Mouse (Mus musculus) ovary, postnatal 10 days (tissue): Measurements from ENCODE around the gene Ppp1r11.
A peak's percentile ranks its signal among the peaks of the same experiment; 100 is the strongest.

Source experiments
- DNase-seq: peaks from one replicate; pipeline ENCODE4 v3.0.0; 2022; ENCODE audit warnings: low spot score

The Ppp1r11 gene

DNA sequence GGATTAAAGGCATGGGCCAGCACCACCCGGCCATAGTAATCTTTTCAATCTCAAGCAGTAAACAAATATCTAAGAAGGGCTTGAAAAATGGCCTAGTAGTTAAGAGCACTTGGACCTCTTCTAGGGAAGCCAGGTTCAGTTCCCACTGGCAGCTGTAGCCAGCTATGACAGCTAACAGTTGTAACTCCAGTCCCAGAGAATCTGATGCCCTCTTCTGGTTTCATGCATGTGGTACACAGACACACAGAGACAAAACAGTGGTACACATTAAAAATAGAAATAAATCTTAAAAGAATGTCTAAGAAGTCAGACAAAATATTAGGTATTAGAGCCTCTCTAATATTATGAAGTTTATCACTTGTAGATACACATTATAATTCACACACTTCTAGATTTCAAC, 9.6 kb upstream of the Ppp1r11 start:
- DNase-seq = no peak

- no peak for DNase-seq
Measured at GRCm38 (mm10) chr17:36958884-36959283, 7.3 kb upstream of the Ppp1r11 start.

GRCm38 (mm10) chr17:36957999-36958743, 6.6 kb upstream of the Ppp1r11 start, which contains the start of the genes Znrd1 and Znrd1as:
Gene Znrd1, minus strand, starts transcription at chr17:36958559.
Gene Znrd1as, plus strand, starts transcription at chr17:36958592.
- DNase-seq = peak; percentile 81

- DNase-seq = no peak
Measured at GRCm38 (mm10) chr17:36953062-36953461, 1.5 kb upstream of the Ppp1r11 start.

- DNase-seq = no peak
Measured at GRCm38 (mm10) chr17:36952631-36953030, 1.1 kb upstream of the Ppp1r11 start.

DNA sequence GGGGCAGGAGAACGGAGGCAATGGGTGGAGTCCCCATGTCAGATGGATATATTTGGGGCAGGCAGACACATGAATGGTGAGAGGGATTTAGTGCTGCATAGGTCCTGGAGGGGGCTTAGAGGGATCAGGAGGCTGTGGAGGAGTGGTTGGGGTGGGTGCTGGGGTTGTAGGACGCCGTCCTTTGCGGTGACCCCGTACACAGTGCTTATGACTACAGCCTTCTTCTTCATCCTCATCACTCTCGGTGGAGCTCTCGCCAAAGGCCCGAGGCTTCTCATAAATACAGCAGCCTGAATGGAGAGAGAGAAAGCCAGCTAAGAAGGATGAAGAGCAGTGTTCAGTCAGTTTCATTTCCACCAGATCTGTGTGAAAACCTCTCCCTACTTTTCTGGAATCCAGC, 2.3 kb downstream of the Ppp1r11 start:
- DNase-seq = no peak

GRCm38 (mm10) chr17:36948286-36948685, 3.3 kb downstream of the Ppp1r11 start:
- no peak for DNase-seq

- DNase-seq = peak; percentile 39
Measured at GRCm38 (mm10) chr17:36947051-36947819, 4.3 kb downstream of the Ppp1r11 start.

DNA sequence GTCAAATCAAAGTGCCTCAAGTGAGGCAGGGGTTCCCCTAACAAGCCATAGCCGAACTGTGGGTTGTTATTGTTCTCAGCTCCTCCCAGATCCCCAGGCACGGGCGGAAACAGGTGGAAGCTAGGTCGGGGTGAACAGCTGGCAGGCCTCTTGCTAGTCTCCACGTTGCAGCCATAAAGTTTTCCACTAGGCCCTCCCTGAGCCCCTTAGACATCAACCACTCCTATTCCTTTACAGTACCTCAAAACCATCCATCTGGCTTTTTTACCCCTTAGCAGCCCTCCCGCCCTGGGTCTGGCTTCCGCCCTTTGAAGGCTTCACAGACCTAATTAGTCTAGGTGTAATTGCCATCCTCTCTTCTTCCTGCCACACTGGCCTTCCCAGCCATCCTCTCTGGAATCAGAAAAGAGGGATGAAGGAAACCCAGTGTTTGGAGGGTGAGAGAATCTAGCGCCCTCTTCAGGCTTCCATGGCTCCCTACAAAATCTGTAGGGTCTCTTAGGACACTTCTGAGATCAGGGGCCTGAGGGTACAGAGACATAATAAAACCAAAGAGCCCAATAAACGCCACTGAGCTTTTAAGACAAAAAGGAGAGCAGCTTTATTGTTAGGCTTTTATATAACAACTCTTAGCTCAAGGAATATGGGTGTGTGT, 7.3 kb downstream of the Ppp1r11 start:
- DNase-seq = no peak

DNA sequence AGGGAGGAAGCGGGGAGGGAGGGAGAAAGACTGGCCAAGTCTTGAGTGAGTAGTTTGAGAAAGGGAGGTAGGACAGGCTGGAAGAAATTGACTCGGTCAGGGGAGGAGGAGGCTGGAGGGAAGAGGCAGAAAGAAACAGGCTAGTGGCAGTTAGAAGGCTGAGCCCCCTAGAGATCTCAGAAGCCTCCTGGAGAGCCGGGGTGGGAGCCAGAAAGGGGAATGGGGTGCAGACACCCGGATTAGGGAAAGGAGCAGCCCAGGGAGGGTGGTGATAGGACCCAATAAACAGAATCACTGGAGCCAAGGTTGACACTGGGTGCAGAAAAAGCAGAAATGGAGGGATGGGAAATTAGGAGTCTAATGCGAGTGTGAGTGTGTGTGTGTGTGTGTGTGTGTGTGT, 7.8 kb downstream of the Ppp1r11 start:
- no peak for DNase-seq

DNA sequence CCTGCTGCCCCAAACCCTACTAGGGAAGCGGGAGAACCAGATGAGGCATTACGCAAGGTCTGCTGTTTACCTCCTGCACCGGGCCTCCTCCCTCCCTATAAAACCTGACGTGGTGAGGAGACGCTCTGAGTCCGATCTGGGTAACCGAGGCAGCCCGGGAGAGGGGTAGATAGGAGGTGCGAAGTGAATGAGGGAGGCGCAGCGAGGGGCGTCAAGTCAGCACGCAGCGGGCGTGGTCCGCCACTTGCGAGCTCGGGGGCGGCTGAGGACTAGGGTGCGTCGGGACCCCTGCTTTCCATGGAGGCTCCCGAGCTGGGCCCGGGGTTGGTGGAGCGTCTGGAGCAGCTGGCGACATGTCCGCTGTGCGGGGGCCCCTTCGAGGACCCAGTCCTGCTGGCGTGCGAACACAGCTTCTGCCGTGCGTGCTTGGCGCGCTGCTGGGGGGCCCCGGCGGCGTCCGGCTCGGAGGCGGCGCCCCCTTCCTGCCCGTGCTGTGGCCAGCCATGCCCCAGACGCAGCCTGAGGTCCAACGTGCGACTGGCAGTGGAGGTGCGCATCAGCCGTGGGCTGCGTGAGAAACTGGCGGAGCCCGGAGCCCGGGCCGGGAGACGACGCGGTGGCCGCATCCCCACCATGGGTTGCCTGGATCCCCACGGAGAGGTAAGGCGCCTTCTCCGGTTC, 8.6 kb downstream of the Ppp1r11 start, which contains the start of gene Rnf39:
Gene Rnf39, plus strand, starts transcription at position 128 of the 681 bp plus-strand sequence.
- DNase-seq = no peak

- no peak for DNase-seq
Measured at GRCm38 (mm10) chr17:36942391-36942790, 9.2 kb downstream of the Ppp1r11 start.

GRCm38 (mm10) chr17:36938056-36938455, 13.5 kb downstream of the Ppp1r11 start:
- DNase-seq = no peak

- no peak for DNase-seq
Measured at GRCm38 (mm10) chr17:36931806-36932205, 19.7 kb downstream of the Ppp1r11 start.

DNA sequence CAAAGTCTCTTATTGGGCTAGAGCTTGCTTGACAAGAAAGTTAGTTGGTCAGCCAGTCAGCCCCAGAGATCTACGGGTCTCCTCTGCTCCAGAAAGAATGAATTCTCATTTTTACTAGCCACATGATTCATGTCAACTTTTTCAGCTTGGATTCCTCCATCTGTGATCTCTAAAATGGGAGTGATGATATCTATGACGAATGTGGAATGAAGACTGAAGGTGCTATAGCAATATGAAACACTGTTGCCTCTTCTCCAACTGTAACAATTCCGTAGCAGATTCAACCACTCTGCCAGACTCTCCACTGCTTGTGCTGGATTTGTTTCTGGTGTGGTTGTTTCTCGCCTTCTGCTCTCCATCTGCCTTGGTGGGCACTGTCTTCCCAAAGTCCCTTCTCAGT, 20.4 kb downstream of the Ppp1r11 start:
- DNase-seq = no peak

DNA sequence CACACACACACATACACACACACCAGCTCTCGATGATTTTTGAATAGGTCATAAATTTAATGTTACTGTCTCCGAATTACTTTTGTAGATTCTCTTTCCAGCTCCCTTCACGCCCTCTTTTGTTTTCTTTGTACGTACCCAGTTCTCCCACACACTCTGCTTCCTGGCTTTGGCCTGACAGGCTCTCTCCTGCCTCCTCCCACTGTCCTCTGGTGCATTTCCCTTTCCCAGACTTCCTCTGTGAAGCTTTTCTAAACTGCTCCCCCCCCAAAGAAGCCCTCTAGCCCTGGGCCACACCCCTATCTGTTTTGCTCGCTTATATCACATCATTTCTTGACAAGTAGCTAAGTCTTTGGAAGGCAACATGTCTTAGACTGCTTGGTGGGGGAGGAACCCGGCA, 21.3 kb downstream of the Ppp1r11 start:
- no peak for DNase-seq

DNA sequence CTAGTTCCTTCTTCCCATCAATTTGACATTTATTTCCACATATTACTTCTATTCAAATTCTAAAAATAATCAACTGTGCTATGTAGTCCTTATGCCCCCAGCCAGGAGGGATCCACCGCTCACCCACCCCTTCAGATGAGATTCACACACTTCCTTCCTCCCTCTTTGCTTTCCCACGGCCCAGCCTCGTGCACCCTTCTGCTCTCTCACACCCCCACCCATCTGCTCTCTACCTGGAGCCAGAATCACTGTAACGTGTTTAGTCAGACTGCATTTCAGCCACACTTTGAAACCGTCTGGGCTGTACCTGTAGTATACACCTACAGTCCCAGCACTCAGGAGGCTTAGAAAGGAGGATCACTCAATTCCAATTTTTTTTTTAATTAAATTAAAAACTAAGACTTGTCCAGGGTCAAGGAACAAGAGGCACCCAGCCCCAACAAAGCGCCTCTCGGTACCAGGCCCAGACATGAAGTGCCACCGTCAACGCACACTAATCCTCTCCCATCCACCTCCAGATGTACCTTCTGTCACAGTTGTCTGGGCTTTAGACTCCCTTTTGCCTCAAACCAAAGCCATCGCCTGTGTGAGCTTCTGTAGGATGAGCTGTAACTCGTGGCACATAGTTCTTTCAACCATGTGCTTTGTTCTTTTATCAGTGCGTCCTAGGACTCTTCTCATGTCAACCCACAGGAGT, 22.2 kb downstream of the Ppp1r11 start:
- no peak for DNase-seq

DNA sequence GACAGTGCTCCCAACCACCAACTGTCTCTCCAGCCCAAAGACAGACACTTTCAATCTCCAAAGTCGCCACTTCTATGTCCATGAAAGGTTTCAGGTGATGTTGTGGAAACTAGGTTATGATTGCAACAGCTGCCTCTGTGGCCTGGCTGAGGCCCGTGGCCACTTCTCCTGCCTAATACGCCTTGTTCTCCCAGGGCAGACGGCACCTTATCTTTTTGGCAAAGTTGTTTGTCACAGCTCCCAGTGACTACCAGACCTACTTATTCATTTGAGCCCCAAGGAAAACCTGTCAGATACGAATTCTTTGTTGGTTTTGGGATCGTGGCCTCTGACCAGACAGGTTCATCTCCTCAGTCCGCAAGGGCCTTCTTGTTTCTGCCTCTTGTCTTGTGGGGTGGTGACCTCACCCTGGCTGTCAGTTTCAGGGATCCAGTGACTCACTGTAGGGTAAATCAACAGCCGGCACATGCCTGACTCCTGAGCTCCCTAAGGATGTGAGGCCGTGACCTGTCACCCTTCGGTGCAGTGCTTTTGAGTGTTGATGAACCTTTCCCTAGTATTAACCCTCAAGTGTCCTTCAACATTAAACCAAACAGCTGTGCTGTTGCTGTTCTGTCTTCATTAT, 23.9 kb downstream of the Ppp1r11 start:
- DNase-seq = no peak

- DNase-seq = no peak
Measured at GRCm38 (mm10) chr17:36923491-36923890, 28.1 kb downstream of the Ppp1r11 start.

GRCm38 (mm10) chr17:36922715-36923114, 28.8 kb downstream of the Ppp1r11 start:
- no peak for DNase-seq

DNA sequence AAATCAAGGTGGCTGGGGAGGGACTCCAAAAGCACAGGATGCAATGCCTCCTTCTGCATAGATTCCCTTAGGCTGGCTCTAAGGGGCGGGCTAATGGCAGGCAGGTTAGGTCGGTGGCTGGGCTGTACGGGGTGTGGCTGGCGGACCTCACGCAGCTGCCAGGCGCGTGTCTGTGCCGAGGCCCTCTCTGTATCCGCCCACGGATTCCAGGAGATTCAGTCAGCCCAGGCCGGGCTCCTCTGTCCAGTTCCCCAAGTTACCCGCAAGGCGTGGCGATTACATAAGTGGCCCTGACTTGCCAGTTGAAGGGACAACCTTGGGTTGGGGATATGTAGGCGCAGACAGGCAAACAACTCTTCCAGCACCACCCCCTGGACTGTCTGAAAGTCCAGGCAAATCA, 31.3 kb downstream of the Ppp1r11 start:
- DNase-seq = no peak
